Mouse (Mus musculus): ENCODE measurements around the gene Olfr1229. TPM values are rescaled to one million over a fixed set of nuclear protein-coding genes. Genes with fewer than 3 reads are reported as not detected.

The Olfr1229 gene
- total RNA-seq (2021), result not detected

- intact Hi-C loops (cut with DNase I), result no loop called here
- DNase-seq (ENCODE audit: low spot score), result no peak
Measured at GRCm38 (mm10) chr2:89287914-89288313, at the start of gene Olfr1229. TSS of gene Olfr1229 (minus strand) at chr2:89288014.

GRCm38 (mm10) chr2:89329575-89329974 is 41.8 kb upstream of the Olfr1229 start, which contains the start of gene Olfr1232:
TSS of gene Olfr1232 (minus strand) at chr2:89329675.
- intact Hi-C loops (cut with DNase I), result no loop called here
- no peak for DNase-seq (ENCODE audit: low spot score)

DNA sequence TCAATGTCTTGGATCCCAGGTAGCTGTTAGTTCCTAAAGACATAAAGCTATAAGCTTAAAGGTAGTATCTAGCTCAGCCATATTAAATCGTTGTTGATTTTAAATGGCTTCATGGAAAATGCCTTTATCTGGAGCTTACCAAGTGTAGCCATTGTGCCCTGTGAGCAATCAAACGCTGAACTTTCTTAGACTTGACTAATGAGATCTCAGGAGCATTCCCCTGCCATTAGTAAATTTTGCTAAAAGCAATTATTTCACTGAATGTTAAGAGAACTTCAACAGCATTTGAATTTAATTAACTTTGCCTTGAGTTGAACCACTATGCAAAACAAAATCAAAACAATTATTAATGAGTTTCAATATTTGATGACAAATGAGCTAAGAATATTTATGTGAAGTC is 19.2 kb upstream of the Olfr1229 start, which contains the start of gene Olfr1231:
Olfr1231 (minus strand) TSS at position 101 of the 400 bp plus-strand sequence.
- intact Hi-C loops (cut with DNase I), result no loop called here
- no peak for DNase-seq (ENCODE audit: low spot score)

- intact Hi-C loops (cut with DNase I), result no loop called here
- DNase-seq (ENCODE audit: low spot score), result no peak
Measured at GRCm38 (mm10) chr2:89297168-89297567, 9.4 kb upstream of the Olfr1229 start, which contains the start of gene Olfr1230. TSS of gene Olfr1230 (minus strand) at chr2:89297268.

DNA sequence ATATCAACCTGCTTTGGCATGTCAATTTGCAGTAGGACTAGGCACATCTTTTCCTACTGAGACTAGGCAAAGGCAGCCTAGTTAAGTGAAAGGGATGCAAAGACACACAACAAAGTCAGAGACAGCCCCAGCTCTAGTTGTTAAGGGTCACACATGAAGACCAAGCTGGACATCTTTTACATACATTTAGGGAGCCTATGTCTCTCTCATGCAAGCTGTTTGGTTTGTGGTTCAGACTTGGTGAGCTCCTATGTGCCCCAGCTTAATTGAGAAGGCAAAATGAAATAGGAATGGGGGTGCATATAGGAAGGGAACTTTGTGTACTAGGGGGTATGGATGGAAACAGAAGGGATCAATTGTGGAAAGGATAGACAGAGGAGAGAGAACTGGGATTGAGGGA is 33.9 kb downstream of the Olfr1229 start, which contains the start of gene Olfr1228:
Olfr1228 (minus strand) TSS at position 101 of the 400 bp plus-strand sequence.
- no peak for DNase-seq (ENCODE audit: low spot score)
- intact Hi-C loops (cut with DNase I), result no loop called here

Other genes with a start within 250 kb of the Olfr1229 start
- not detected for gene Olfr1218, start 226.8 kb downstream of the Olfr1229 start, total RNA-seq (2021)
- not detected for gene Olfr1219, start 204.5 kb downstream of the Olfr1229 start, total RNA-seq (2021)
- not detected for gene Olfr1220, start 181.2 kb downstream of the Olfr1229 start, total RNA-seq (2021)
- not detected for gene Olfr1221, start 170.7 kb downstream of the Olfr1229 start, total RNA-seq (2021)
- not detected for gene Olfr1222, start 155.0 kb downstream of the Olfr1229 start, total RNA-seq (2021)
- not detected for gene Olfr1223, start 136.5 kb downstream of the Olfr1229 start, total RNA-seq (2021)
- not detected for gene Olfr1224-ps1, start 123.9 kb downstream of the Olfr1229 start, total RNA-seq (2021)
- not detected for gene Olfr1225, start 113.3 kb downstream of the Olfr1229 start, total RNA-seq (2021)
- not detected for gene Olfr1226, start 88.0 kb downstream of the Olfr1229 start, total RNA-seq (2021)
- not detected for gene Olfr1228, start 34.0 kb downstream of the Olfr1229 start, total RNA-seq (2021)
- not detected for gene Olfr1230, start 9.3 kb upstream of the Olfr1229 start, total RNA-seq (2021)
- not detected for gene Olfr1231, start 19.1 kb upstream of the Olfr1229 start, total RNA-seq (2021)
- not detected for gene Olfr1232, start 41.7 kb upstream of the Olfr1229 start, total RNA-seq (2021)
- gene Olfr1233, start 54.4 kb upstream of the Olfr1229 start, total RNA-seq (2021), result not detected
- gene Olfr1234, start 76.9 kb upstream of the Olfr1229 start, total RNA-seq (2021), result not detected
- not detected for gene Olfr1238, start 121.7 kb upstream of the Olfr1229 start, total RNA-seq (2021)
- not detected for gene Olfr1239, start 132.4 kb upstream of the Olfr1229 start, total RNA-seq (2021)
- not detected for gene Olfr1240, start 155.0 kb upstream of the Olfr1229 start, total RNA-seq (2021)
- not detected for gene Olfr1241, start 199.1 kb upstream of the Olfr1229 start, total RNA-seq (2021)
- gene Olfr1242, start 210.3 kb upstream of the Olfr1229 start, total RNA-seq (2021), result not detected
- gene Olfr1243, start 243.5 kb upstream of the Olfr1229 start, total RNA-seq (2021), result not detected

Measured in heart, postnatal 25 days (tissue).